Mouse (Mus musculus) neural tube, embryonic 15.5 days (tissue): ENCODE measurements around the gene Catip. TPM values are rescaled to one million over a fixed set of nuclear protein-coding genes. Genes with fewer than 3 reads are reported as not detected.

ENCODE experiments used
- ATAC-seq: fragments of 200-750 bp; cut with Nextera tagmentation; 2 replicates; pipeline ENCODE4 v1.8.0; 2017; ENCODE audit warnings: mild to moderate bottlenecking, moderate TSS enrichment, moderate library complexity; ENCODE audit not compliant: low FRiP score
- H3K27ac ChIP-seq: fragments of 300-500 bp; sonication (generic); replicated peaks from 2 replicates; pipeline ENCODE4 v1.5.1; 2015; ENCODE audit warnings: mild to moderate bottlenecking, inconsistent platforms
- H3K27me3 ChIP-seq: fragments of 300-500 bp; sonication (generic); replicated peaks from 2 replicates; pipeline ENCODE4 v1.6.1; 2015; ENCODE audit warnings: inconsistent platforms
- H3K36me3 ChIP-seq: fragments of 300-500 bp; sonication (generic); 2 replicates; pipeline ENCODE4 v1.6.1; 2015; ENCODE audit warnings: inconsistent platforms
- H3K4me1 ChIP-seq: fragments of 300-500 bp; sonication (generic); 2 replicates; pipeline ENCODE4 v1.6.1; 2015; ENCODE audit warnings: inconsistent platforms
- H3K4me2 ChIP-seq: fragments of 300-500 bp; sonication (generic); 2 replicates; pipeline ENCODE4 v1.6.1; 2015; ENCODE audit warnings: inconsistent platforms, mild to moderate bottlenecking, moderate library complexity
- H3K4me3 ChIP-seq: fragments of 300-500 bp; sonication (generic); replicated peaks from 2 replicates; pipeline ENCODE4 v1.5.1; 2015; ENCODE audit warnings: mild to moderate bottlenecking, inconsistent platforms
- H3K9ac ChIP-seq: fragments of 300-500 bp; sonication (generic); replicated peaks from 2 replicates; pipeline ENCODE4 v1.6.1; 2015; ENCODE audit warnings: mild to moderate bottlenecking, inconsistent platforms
- H3K9me3 ChIP-seq: fragments of 300-500 bp; sonication (generic); replicated peaks from 2 replicates; pipeline ENCODE4 v1.6.1; 2016; ENCODE audit warnings: inconsistent platforms
- WGBS: fragments of 180-500 bp; shearing (Covaris S2); methylation state at CpG from one replicate; pipeline ENCODE4 v1.1.7; 2015; ENCODE audit warnings: mixed read lengths; 5-methylcytosine and 5-hydroxymethylcytosine counted together
- microRNA counts: library from miRNA; unstranded; fragments of <30 nt; microRNA quantifications from one replicate; lab custom pipeline; 2016
- microRNA-seq: library from miRNA; unstranded; fragments of <30 nt; microRNA quantifications from one replicate; pipeline ENCODE4, GENCODE M21; 2017
- polyA plus RNA-seq: library from polyadenylated mRNA; unstranded; fragments of >200 nt; fragmentation: Nextera tagmentation; extraction: Ambion mirVana; gene quantifications from 2 replicates; pipeline ENCODE4 v1.2.1, GENCODE M21; 2015

The Catip gene
- polyA plus RNA-seq, 1 experiment from 2014 or later = 1.1 TPM

DNA sequence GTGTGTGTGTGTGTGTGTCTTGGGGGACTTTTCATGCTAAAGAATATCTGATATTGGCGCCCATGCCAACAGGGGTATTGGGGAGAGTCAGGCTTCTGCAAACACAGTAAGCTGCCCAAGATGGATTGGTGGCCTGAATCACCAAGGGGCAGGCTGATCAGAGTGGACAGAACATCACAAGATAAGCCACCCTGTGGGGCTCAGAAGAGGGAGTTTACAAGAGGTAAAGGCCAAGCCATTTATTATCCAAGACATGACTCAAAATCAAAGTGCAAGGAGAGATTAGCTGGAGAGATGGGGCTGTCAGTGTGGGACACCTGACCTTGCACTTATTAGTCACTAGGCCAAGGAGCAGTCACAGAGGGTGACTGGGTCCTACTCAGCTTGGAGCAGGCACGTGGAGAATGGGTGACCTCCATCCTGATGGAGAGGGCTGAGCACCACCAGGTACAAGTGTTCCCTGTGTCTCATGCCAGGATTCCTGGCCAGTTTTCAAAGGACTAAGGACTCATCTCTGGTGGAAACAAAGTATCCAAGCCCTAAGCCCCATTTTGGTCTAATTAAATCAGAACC, 49.9 kb downstream of the Catip start:
- ATAC-seq = no peak
- 70% methylated on average over 2 of the region's 2 CpGs for WGBS
- Histone ChIP-seq H3K36me3 (no peaks in the 10 kb centered on the region), H3K27me3 (no peaks in the 10 kb centered on the region), H3K4me2 (no peak overlapping the region), H3K4me3 (no peak overlapping the region), H3K27ac (no peak overlapping the region), H3K4me1 (no peaks in the 10 kb centered on the region), H3K9me3 (no peaks in the 10 kb centered on the region), H3K9ac (no peak overlapping the region)

GRCm38 (mm10) chr1:74412711-74413110, 50.8 kb downstream of the Catip start:
- WGBS = 90% methylated on average over 8 of the region's 8 CpGs
- no peaks in the 10 kb centered on the region for H3K27me3 ChIP-seq
- H3K27ac ChIP-seq = no peak overlapping the region
- H3K9me3 ChIP-seq = no peaks in the 10 kb centered on the region
- H3K9ac ChIP-seq = no peak overlapping the region
- H3K4me2 ChIP-seq = no peak overlapping the region
- H3K4me3 ChIP-seq = no peak overlapping the region
- no peaks in the 10 kb centered on the region for H3K36me3 ChIP-seq
- H3K4me1 ChIP-seq = no peaks in the 10 kb centered on the region
- ATAC-seq = no peak

GRCm38 (mm10) chr1:74415143-74415542, 53.2 kb downstream of the Catip start:
- Histone ChIP-seq H3K4me2 (no peak overlapping the region), H3K27me3 (no peaks in the 10 kb centered on the region), H3K36me3 (no peaks in the 10 kb centered on the region), H3K9me3 (no peaks in the 10 kb centered on the region), H3K4me1 (no peaks in the 10 kb centered on the region), H3K9ac (no peak overlapping the region), H3K27ac (no peak overlapping the region), H3K4me3 (no peak overlapping the region)
- ATAC-seq = no peak
- 46% methylated on average over 4 of the region's 4 CpGs for whole genome bisulfite sequencing

MicroRNAs encoded within 50 kb of the gene (microRNA counts, 519-probe panel; counts per million panel counts)
- 2,928 counts per million, percentile 70 among the panel's probes with 10 or more counts for microRNA mmu-miR-26b (lab: Ali Mortazavi, UCI)

Small RNA genes lying within 50 kb of the gene (microRNA-seq; reads per million reads assigned to microRNA genes)
- gene Mir26b = 12,202 reads per million, percentile 97 among the genes with 10 or more reads in this experiment

Other genes starting within 250 kb of the Catip start
- 13.3 and 20.6 TPM in 2 replicates for gene Tns1, start 237.7 kb upstream of the Catip start, polyA plus RNA-seq
- gene Rufy4, start 236.6 kb upstream of the Catip start, polyA plus RNA-seq = 0.18 and 0.37 TPM in 2 replicates
- gene Cxcr2, start 208.1 kb upstream of the Catip start, polyA plus RNA-seq = 0.05 and 0.13 TPM in 2 replicates
- gene Cxcr1, start 167.5 kb upstream of the Catip start, polyA plus RNA-seq = not detected in 2 replicates
- gene Arpc2, start 126.0 kb upstream of the Catip start, polyA plus RNA-seq = 393 and 423 TPM in 2 replicates
- gene Gpbar1, start 83.6 kb upstream of the Catip start, polyA plus RNA-seq = 0.73 TPM in 1 of 2 replicates, not detected in the other
- 209 and 236 TPM in 2 replicates for gene Aamp, start 77.4 kb upstream of the Catip start, polyA plus RNA-seq
- 152 and 156 TPM in 2 replicates for gene Pnkd, start 77.2 kb upstream of the Catip start, polyA plus RNA-seq
- 10.1 and 12.9 TPM in 2 replicates for gene Tmbim1, start 56.5 kb upstream of the Catip start, polyA plus RNA-seq
- 2.3 and 3.5 TPM in 2 replicates for gene Slc11a1, start 13.1 kb downstream of the Catip start, polyA plus RNA-seq
- 16.8 and 30.2 TPM in 2 replicates for gene Ctdsp1, start 29.4 kb downstream of the Catip start, polyA plus RNA-seq
- 0.33 and 5.9 TPM in 2 replicates for gene Vil1, start 47.3 kb downstream of the Catip start, polyA plus RNA-seq
- 43.9 and 48.5 TPM in 2 replicates for gene Cnot9, start 143.9 kb downstream of the Catip start, polyA plus RNA-seq
- 10.1 and 10.8 TPM in 2 replicates for gene Plcd4, start 180.8 kb downstream of the Catip start, polyA plus RNA-seq
- gene Usp37, start 182.2 kb downstream of the Catip start, polyA plus RNA-seq = 22.3 and 23.4 TPM in 2 replicates
- gene Zfp142, start 226.1 kb downstream of the Catip start, polyA plus RNA-seq = 7.1 and 8.3 TPM in 2 replicates
- 21.5 and 22.9 TPM in 2 replicates for gene Bcs1l, start 226.2 kb downstream of the Catip start, polyA plus RNA-seq
- gene Rnf25, start 239.3 kb downstream of the Catip start, polyA plus RNA-seq = 46.0 and 47.8 TPM in 2 replicates
- gene Stk36, start 239.3 kb downstream of the Catip start, polyA plus RNA-seq = 13.4 and 13.9 TPM in 2 replicates